Mouse (Mus musculus): Measurements from ENCODE around the gene Bbs12.

DNA sequence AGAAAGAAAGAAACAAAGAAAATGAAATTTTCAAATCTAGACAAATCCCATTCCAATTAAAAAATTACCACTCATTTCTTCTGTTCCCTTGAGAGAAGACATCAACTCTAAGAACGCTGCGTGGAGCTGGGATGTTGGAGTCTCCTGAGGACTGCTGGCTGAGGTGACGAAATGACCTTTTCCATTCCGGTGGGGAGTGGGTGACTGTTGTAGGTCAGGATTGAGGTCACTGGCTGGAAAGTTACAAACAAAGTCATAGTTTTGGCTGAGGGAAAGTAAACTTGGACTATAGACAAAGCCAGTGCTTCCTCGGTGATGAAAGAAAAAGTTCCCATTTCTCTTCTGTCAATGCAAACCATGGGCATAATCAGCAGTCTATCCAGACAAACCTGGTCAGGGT lies 30.5 kb downstream of the Bbs12 start:
- TF ChIP-seq CTCF (IDR thresholded peaks at IDR 0.05) (no peak), EP300 (IDR thresholded peaks at IDR 0.05) (no peak)
